Mouse (Mus musculus) embryonic facial prominence, embryonic 10.5 days (tissue): ENCODE measurements around the gene Crybg3. TPM values are rescaled to one million over a fixed set of nuclear protein-coding genes. Genes with fewer than 3 reads are reported as not detected.

Experiments
- DNase-seq: peaks from one replicate; pipeline ENCODE4 v3.0.0-alpha.2; 2017; ENCODE audit warnings: low spot score
- H3K27ac ChIP-seq: fragments of 300-500 bp; sonication (generic); replicated peaks from 2 replicates; pipeline ENCODE4 v1.5.1; 2016; ENCODE audit warnings: mild to moderate bottlenecking
- H3K27me3 ChIP-seq: fragments of 300-500 bp; sonication (generic); replicated peaks from 2 replicates; pipeline ENCODE4 v1.6.1; 2016; ENCODE audit warnings: low read depth, mild to moderate bottlenecking; ENCODE audit not compliant: poor library complexity, severe bottlenecking
- H3K36me3 ChIP-seq: fragments of 300-500 bp; sonication (generic); replicated peaks from 2 replicates; pipeline ENCODE4 v1.6.1; 2016; ENCODE audit warnings: mild to moderate bottlenecking, moderate library complexity
- H3K4me1 ChIP-seq: fragments of 300-500 bp; sonication (generic); 2 replicates; pipeline ENCODE4 v1.6.1; 2016
- H3K4me3 ChIP-seq: fragments of 300-500 bp; sonication (generic); 2 replicates; pipeline ENCODE4 v1.5.1; 2016; ENCODE audit warnings: mild to moderate bottlenecking, moderate library complexity
- H3K9me3 ChIP-seq: fragments of 300-500 bp; sonication (generic); 2 replicates; pipeline ENCODE4 v1.6.1; 2016; ENCODE audit warnings: mild to moderate bottlenecking
- WGBS: fragments of 180-500 bp; shearing (Covaris S2); methylation state at CpG from one replicate; pipeline ENCODE4 v1.1.7; 2016; 5-methylcytosine and 5-hydroxymethylcytosine counted together
- polyA plus RNA-seq: library from polyadenylated mRNA; unstranded; fragments of >200 nt; fragmentation: Nextera tagmentation; extraction: Ambion mirVana; gene quantifications from 2 replicates; pipeline ENCODE4 v1.2.1, GENCODE M21; 2016

The Crybg3 gene
- polyA plus RNA-seq, 1 experiment from 2014 or later, result 7.1 TPM

- Histone ChIP-seq H3K27me3 (no peaks in the 10 kb centered on the region), H3K4me1 (peaks cover 15% of the 10 kb centered on the region), H3K4me3 (no peak overlapping the region), H3K9me3 (peaks cover 5% of the 10 kb centered on the region; the same call in 1 of the 2 replicates), H3K36me3 (peaks cover 16% of the 10 kb centered on the region; the same call in 1 of the 2 replicates), H3K27ac (no peak overlapping the region)
- WGBS, result 61% methylated on average over 15 of the region's 15 CpGs
- DNase-seq, result peak; percentile 44
These were observed 83.1 kb downstream of the Crybg3 start for GRCm38 (mm10) chr16:59517447-59518219.

- Histone ChIP-seq H3K27ac (no peak overlapping the region), H3K4me1 (peaks cover 15% of the 10 kb centered on the region), H3K27me3 (no peaks in the 10 kb centered on the region), H3K4me3 (no peak overlapping the region), H3K9me3 (peaks cover 5% of the 10 kb centered on the region; the same call in 1 of the 2 replicates), H3K36me3 (peaks cover 16% of the 10 kb centered on the region; the same call in 1 of the 2 replicates)
- WGBS, result 92% methylated on average over 10 of the region's 10 CpGs
- no peak for DNase-seq
These were observed 83.8 kb downstream of the Crybg3 start for GRCm38 (mm10) chr16:59516965-59517364.

GRCm38 (mm10) chr16:59515169-59515568 lies 85.6 kb downstream of the Crybg3 start:
- 95% methylated on average over 5 of the region's 5 CpGs for WGBS
- Histone ChIP-seq H3K4me1 (peaks cover 15% of the 10 kb centered on the region), H3K4me3 (no peak overlapping the region), H3K9me3 (peaks cover 5% of the 10 kb centered on the region; the same call in 1 of the 2 replicates), H3K36me3 (peaks cover 16% of the 10 kb centered on the region), H3K27ac (no peak overlapping the region), H3K27me3 (no peaks in the 10 kb centered on the region)
- DNase-seq, result no peak

- no peak overlapping the region for H3K27ac ChIP-seq
- DNase-seq, result no peak
- WGBS, result 90% methylated on average over 5 of the region's 5 CpGs
- no peaks in the 10 kb centered on the region for H3K9me3 ChIP-seq
- no peak overlapping the region for H3K4me3 ChIP-seq
- peaks cover 35% of the 10 kb centered on the region for H3K36me3 ChIP-seq
- no peaks in the 10 kb centered on the region for H3K4me1 ChIP-seq
- no peaks in the 10 kb centered on the region for H3K27me3 ChIP-seq
These were observed 90.9 kb downstream of the Crybg3 start for GRCm38 (mm10) chr16:59509830-59510229.

GRCm38 (mm10) chr16:59499180-59499579 lies 101.6 kb downstream of the Crybg3 start:
- no peak for DNase-seq
- Histone ChIP-seq H3K4me3 (no peak overlapping the region), H3K4me1 (no peaks in the 10 kb centered on the region), H3K36me3 (peaks cover 48% of the 10 kb centered on the region), H3K27me3 (no peaks in the 10 kb centered on the region), H3K9me3 (no peaks in the 10 kb centered on the region), H3K27ac (no peak overlapping the region)
- 92% methylated on average over 3 of the region's 3 CpGs for WGBS

GRCm38 (mm10) chr16:59497947-59498346 lies 102.8 kb downstream of the Crybg3 start:
- no peaks in the 10 kb centered on the region for H3K9me3 ChIP-seq
- no peaks in the 10 kb centered on the region for H3K4me1 ChIP-seq
- DNase-seq, result no peak
- H3K27ac ChIP-seq, result no peak overlapping the region
- peaks cover 60% of the 10 kb centered on the region for H3K36me3 ChIP-seq
- H3K27me3 ChIP-seq, result no peaks in the 10 kb centered on the region
- 87% methylated on average over 1 of the region's 1 CpGs for WGBS
- H3K4me3 ChIP-seq, result no peak overlapping the region

GRCm38 (mm10) chr16:59493199-59493598 lies 107.6 kb downstream of the Crybg3 start:
- 92% methylated on average over 14 of the region's 14 CpGs for WGBS
- DNase-seq, result no peak
- H3K4me3 ChIP-seq, result no peak overlapping the region

GRCm38 (mm10) chr16:59487975-59488548 lies 112.7 kb downstream of the Crybg3 start:
- 94% methylated on average over 9 of the region's 9 CpGs for WGBS
- H3K36me3 ChIP-seq, result peaks cover 94% of the 10 kb centered on the region
- no peaks in the 10 kb centered on the region for H3K9me3 ChIP-seq
- H3K27ac ChIP-seq, result no peak overlapping the region
- H3K4me3 ChIP-seq, result no peak overlapping the region
- no peaks in the 10 kb centered on the region for H3K27me3 ChIP-seq
- H3K4me1 ChIP-seq, result no peaks in the 10 kb centered on the region
- no peak for DNase-seq

More at GRCm38 (mm10) chr16:59493199-59493598, 107.6 kb downstream of the Crybg3 start:
- peaks cover 78% of the 10 kb centered on the region for H3K36me3 ChIP-seq
- H3K27me3 ChIP-seq, result no peaks in the 10 kb centered on the region
- no peaks in the 10 kb centered on the region for H3K4me1 ChIP-seq
- H3K27ac ChIP-seq, result no peak overlapping the region
- no peaks in the 10 kb centered on the region for H3K9me3 ChIP-seq

- H3K27me3 ChIP-seq, result no peaks in the 10 kb centered on the region
- 88% methylated on average over 7 of the region's 7 CpGs for WGBS
- H3K9me3 ChIP-seq, result no peaks in the 10 kb centered on the region
- no peak overlapping the region for H3K4me3 ChIP-seq
- H3K4me1 ChIP-seq, result no peaks in the 10 kb centered on the region
- peaks cover 94% of the 10 kb centered on the region for H3K36me3 ChIP-seq
- DNase-seq, result no peak
- H3K27ac ChIP-seq, result no peak overlapping the region
These were observed 113.5 kb downstream of the Crybg3 start for GRCm38 (mm10) chr16:59487239-59487638.

GRCm38 (mm10) chr16:59477955-59478354 lies 122.8 kb downstream of the Crybg3 start:
- H3K4me3 ChIP-seq, result no peak overlapping the region
- peaks cover 73% of the 10 kb centered on the region for H3K36me3 ChIP-seq
- no peak overlapping the region for H3K27ac ChIP-seq
- H3K9me3 ChIP-seq, result no peaks in the 10 kb centered on the region
- no peaks in the 10 kb centered on the region for H3K27me3 ChIP-seq
- peaks cover 2% of the 10 kb centered on the region for H3K4me1 ChIP-seq
- WGBS, result 90% methylated on average over 3 of the region's 3 CpGs
- DNase-seq, result no peak

GRCm38 (mm10) chr16:59474788-59475187 lies 126.0 kb downstream of the Crybg3 start:
- Histone ChIP-seq H3K9me3 (no peaks in the 10 kb centered on the region), H3K27me3 (no peaks in the 10 kb centered on the region), H3K27ac (no peak overlapping the region), H3K36me3 (peaks cover 43% of the 10 kb centered on the region), H3K4me3 (no peak overlapping the region), H3K4me1 (peaks cover 8% of the 10 kb centered on the region)
- DNase-seq, result peak; percentile 67
- WGBS, result 27% methylated on average over 1 of the region's 1 CpGs

GRCm38 (mm10) chr16:59472546-59472945 lies 128.2 kb downstream of the Crybg3 start:
- Histone ChIP-seq H3K36me3 (peaks cover 21% of the 10 kb centered on the region), H3K9me3 (no peaks in the 10 kb centered on the region), H3K27me3 (no peaks in the 10 kb centered on the region), H3K27ac (peak overlapping the region; percentile 93; the same call in 1 of the 2 replicates), H3K4me3 (peak overlapping the region; percentile 79), H3K4me1 (peaks cover 8% of the 10 kb centered on the region)
- WGBS, result 57% methylated on average over 6 of the region's 6 CpGs
- no peak for DNase-seq
